Mouse (Mus musculus) frontal cortex, postnatal 14 days (tissue): ENCODE measurements at regions not wholly inside any gene's neighbourhood (a gene's known extent, or its start where the extent isn't known, plus 50 kb on each side); places are given as distances from the start of the nearest gene placed in this dataset.
A peak's percentile ranks its signal among the peaks of the same experiment; 100 is the strongest.

Experiments used
- DNase-seq, 2 experiments: peaks; one replicate each; pipeline ENCODE4 v3.0.0; 2022; ENCODE audit warnings: low spot score in 2 of 2

- DNase-seq = no peak
Measured at GRCm38 (mm10) chr7:133521936-133522335, 80.0 kb downstream of the Tex36 start.

GRCm38 (mm10) chr7:133518926-133519325 lies 83.0 kb downstream of the Tex36 start:
- no peak for DNase-seq

- no peak for DNase-seq
Measured at GRCm38 (mm10) chr7:133517576-133517975, 84.4 kb downstream of the Tex36 start.

GRCm38 (mm10) chr7:133510926-133511325 lies 91.0 kb downstream of the Tex36 start:
- no peak for DNase-seq

GRCm38 (mm10) chr7:133509486-133509885 lies 92.5 kb downstream of the Tex36 start:
- no peak for DNase-seq

- DNase-seq = no peak
Measured at GRCm38 (mm10) chr7:133508370-133509012, 93.5 kb downstream of the Tex36 start.

- DNase-seq = no peak
Measured at GRCm38 (mm10) chr7:133505628-133506027, 96.3 kb downstream of the Tex36 start.

GRCm38 (mm10) chr7:133503946-133504345 lies 98.0 kb downstream of the Tex36 start:
- no peak for DNase-seq

GRCm38 (mm10) chr7:133502731-133503130 lies 99.2 kb downstream of the Tex36 start:
- no peak for DNase-seq

GRCm38 (mm10) chr7:133497551-133497950 lies 104.4 kb downstream of the Tex36 start:
- no peak for DNase-seq

GRCm38 (mm10) chr7:133494982-133495550 lies 106.9 kb downstream of the Tex36 start:
- no peak for DNase-seq

GRCm38 (mm10) chr7:133494256-133494981 lies 107.5 kb downstream of the Tex36 start:
- DNase-seq = no peak

GRCm38 (mm10) chr7:133492626-133493025 lies 109.3 kb downstream of the Tex36 start:
- DNase-seq = no peak

GRCm38 (mm10) chr7:133487887-133488630 lies 113.9 kb downstream of the Tex36 start:
- no peak for DNase-seq

- DNase-seq = peak in 1 of 2 experiments; percentile 29
Measured at GRCm38 (mm10) chr7:133484430-133484841, 117.5 kb downstream of the Tex36 start.

- no peak for DNase-seq
Measured at GRCm38 (mm10) chr7:133481529-133481928, 120.4 kb downstream of the Tex36 start.

- DNase-seq = no peak
Measured at GRCm38 (mm10) chr7:133479679-133480078, 122.3 kb downstream of the Tex36 start.

GRCm38 (mm10) chr7:133477933-133478332 lies 124.0 kb downstream of the Tex36 start:
- DNase-seq = no peak

- DNase-seq = no peak
Measured at GRCm38 (mm10) chr7:133477221-133477620, 124.7 kb downstream of the Tex36 start.

GRCm38 (mm10) chr7:133471706-133472105 lies 130.3 kb downstream of the Tex36 start:
- DNase-seq = no peak

GRCm38 (mm10) chr7:133470620-133470958 lies 131.4 kb downstream of the Tex36 start:
- no peak for DNase-seq

GRCm38 (mm10) chr7:133469952-133470619 lies 131.9 kb downstream of the Tex36 start:
- DNase-seq = no peak
